Mouse (Mus musculus) heart, embryonic 15.5 days (tissue): Measurements from ENCODE around the gene Lhb. TPM values are rescaled to one million over a fixed set of nuclear protein-coding genes. Genes with fewer than 3 reads are reported as not detected.
A peak's percentile ranks its signal among the peaks of the same experiment; 100 is the strongest.

ENCODE experiments used
- ATAC-seq: fragments of 200-750 bp; cut with Nextera tagmentation; replicated peaks from 2 replicates; pipeline ENCODE4 v1.8.0; 2017; ENCODE audit warnings: low read depth, moderate TSS enrichment; ENCODE audit not compliant: insufficient number of reproducible peaks, insufficient read depth, low FRiP score
- H3K27ac ChIP-seq: fragments of 300-500 bp; sonication (generic); 2 replicates; pipeline ENCODE4 v1.5.1; 2015; ENCODE audit warnings: mild to moderate bottlenecking, inconsistent platforms
- H3K27me3 ChIP-seq: fragments of 300-500 bp; sonication (generic); 2 replicates; pipeline ENCODE4 v1.6.1; 2015; ENCODE audit warnings: inconsistent platforms
- H3K36me3 ChIP-seq: fragments of 300-500 bp; sonication (generic); 2 replicates; pipeline ENCODE4 v1.6.1; 2015; ENCODE audit warnings: mild to moderate bottlenecking, inconsistent platforms
- H3K4me1 ChIP-seq: fragments of 300-500 bp; sonication (generic); replicated peaks from 2 replicates; pipeline ENCODE4 v1.6.1; 2015; ENCODE audit warnings: inconsistent platforms
- H3K4me2 ChIP-seq: fragments of 300-500 bp; sonication (generic); 2 replicates; pipeline ENCODE4 v1.6.1; 2015; ENCODE audit warnings: inconsistent platforms, mild to moderate bottlenecking, moderate library complexity
- H3K4me3 ChIP-seq: fragments of 300-500 bp; sonication (generic); 2 replicates; pipeline ENCODE4 v1.5.1; 2015; ENCODE audit warnings: mild to moderate bottlenecking, inconsistent platforms
- H3K9ac ChIP-seq: fragments of 300-500 bp; sonication (generic); 2 replicates; pipeline ENCODE4 v1.6.1; 2015; ENCODE audit warnings: mild to moderate bottlenecking, inconsistent platforms
- H3K9me3 ChIP-seq: fragments of 300-500 bp; sonication (generic); replicated peaks from 2 replicates; pipeline ENCODE4 v1.6.1; 2016; ENCODE audit warnings: inconsistent platforms
- WGBS: fragments of 180-500 bp; shearing (Covaris S2); methylation state at CpG from one replicate; pipeline ENCODE4 v1.1.7; 2015; ENCODE audit warnings: mixed read lengths; 5-methylcytosine and 5-hydroxymethylcytosine counted together
- polyA plus RNA-seq: library from polyadenylated mRNA; unstranded; fragments of >200 nt; fragmentation: Nextera tagmentation; extraction: Ambion mirVana; gene quantifications from 2 replicates; pipeline ENCODE4 v1.2.1, GENCODE M21; 2015

The Lhb gene
- polyA plus RNA-seq, 1 experiment from 2014 or later: not detected

DNA sequence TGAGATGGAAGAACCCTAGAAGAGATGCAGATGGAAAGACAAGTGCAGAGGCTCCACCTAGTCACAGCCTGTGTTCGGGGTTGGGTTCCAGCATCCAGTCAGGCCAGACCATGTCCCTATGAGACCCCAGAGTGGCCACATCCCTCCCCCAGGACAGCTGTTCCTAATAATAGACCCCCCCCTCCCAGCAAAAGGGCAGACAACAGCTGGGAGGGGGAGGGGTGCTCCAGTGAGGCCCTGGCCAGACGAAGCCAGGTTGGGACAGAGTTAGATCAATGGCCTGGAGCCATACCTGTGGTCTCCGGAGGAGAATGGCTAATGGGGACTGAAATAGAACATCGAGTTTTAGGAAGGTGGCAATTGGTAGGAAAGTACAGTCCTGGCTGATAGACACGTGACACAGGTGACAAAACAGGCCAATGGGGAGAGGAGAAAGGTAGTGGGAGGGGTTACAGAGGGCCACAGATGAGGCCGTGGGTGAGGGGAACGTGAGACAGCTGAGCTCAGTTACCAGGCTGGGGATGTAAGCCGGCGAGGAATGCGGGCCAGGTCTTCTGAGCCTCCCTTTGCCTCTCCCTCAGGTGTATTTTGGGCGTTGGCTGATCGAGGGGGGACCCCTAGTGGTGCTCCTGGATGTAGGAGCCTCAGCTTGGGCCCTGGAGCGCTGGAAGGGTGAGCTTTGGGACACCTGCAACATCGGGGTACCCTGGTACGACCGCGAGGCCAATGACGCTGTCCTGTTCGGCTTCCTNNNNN, 17.1 kb downstream of the Lhb start, which contains the start of gene Ruvbl2:
Ruvbl2 (minus strand) TSS at position 576 of the 756 bp plus-strand sequence.
- Histone ChIP-seq H3K4me2 (peak within 1 kb of the TSS; percentile 2; the same call in 1 of the 2 replicates), H3K9me3 (no peaks in the 10 kb centered on the region), H3K27me3 (no peaks in the 10 kb centered on the region), H3K9ac (no peak within 1 kb of the TSS), H3K4me3 (no peak within 1 kb of the TSS; the same call in 1 of the 2 replicates), H3K4me1 (peaks cover 42% of the 10 kb centered on the region), H3K36me3 (peaks cover 31% of the 10 kb centered on the region), H3K27ac (no peak within 1 kb of the TSS)
- WGBS: 30% methylated on average over 19 of the region's 19 CpGs
- no peak for ATAC-seq

DNA sequence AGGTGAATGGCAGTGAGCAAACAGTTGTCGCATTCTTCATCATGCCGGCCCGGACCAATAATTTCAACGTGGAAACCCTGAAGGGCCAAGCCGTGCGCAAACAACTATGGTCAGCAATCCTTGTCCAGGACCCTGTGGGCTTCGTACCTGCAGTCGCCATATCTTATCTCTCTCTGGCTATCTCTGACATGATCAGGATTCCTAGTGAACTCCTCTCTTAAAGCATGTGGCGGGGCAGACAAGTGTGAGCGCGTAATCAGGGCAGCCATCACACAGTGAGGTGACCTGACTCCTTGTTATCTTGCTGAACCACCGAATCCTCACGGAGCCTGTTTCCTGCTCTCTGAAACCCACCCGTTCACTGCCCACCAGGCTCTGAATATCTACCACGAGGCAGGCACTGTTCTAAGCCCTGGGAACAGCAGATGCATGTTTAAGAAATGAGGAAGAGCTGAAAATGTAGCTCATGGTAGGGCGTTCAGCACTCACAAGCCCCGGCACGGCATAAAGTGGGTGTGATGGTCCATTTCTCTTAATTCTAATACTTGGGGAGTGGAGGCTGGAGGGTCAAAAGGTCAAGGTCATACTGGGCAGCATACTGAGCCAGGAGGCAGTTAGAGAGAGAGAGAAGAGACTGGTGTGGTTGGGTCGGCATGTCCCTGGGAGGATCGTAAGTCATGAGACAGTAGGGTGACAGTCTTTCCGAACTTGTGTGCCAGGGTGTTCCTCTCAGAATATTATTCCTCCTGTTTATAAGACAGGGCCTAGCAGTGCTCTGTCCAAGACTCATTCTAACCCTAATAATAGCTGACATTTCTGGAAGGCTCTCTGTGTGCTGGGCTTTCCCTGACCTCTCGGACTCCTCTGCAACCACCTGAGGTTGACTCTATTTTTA, 23.2 kb downstream of the Lhb start:
- Histone ChIP-seq H3K9me3 (no peaks in the 10 kb centered on the region), H3K36me3 (peaks cover 79% of the 10 kb centered on the region), H3K27ac (no peak overlapping the region), H3K4me3 (no peak overlapping the region), H3K4me1 (peaks cover 7% of the 10 kb centered on the region; the same call in 1 of the 2 replicates), H3K9ac (no peak overlapping the region), H3K4me2 (no peak overlapping the region), H3K27me3 (no peaks in the 10 kb centered on the region)
- WGBS: 74% methylated on average over 22 of the region's 22 CpGs
- ATAC-seq: no peak

DNA sequence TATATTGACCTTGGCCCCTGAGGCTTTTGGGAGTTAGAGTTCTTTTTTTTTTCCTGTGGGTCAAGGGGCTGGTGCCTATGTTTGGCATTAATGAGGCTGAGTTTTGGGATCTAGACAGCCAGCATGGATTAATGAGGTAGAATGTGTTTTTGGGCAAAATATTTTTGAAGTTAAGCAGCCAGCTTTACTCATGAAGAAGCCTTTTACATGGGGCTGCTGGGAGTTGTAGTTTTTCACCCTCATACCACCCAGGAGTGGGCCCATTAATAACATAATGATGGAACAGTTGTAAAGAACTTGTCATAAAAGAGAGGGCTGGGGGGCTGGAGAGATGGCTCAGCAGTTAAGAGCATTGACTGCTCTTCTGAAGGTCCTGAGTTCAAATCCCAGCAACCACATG, 26.0 kb downstream of the Lhb start:
- no peak for ATAC-seq
- peaks cover 7% of the 10 kb centered on the region; the same call in 1 of the 2 replicates for H3K4me1 ChIP-seq
- H3K4me3 ChIP-seq: no peak overlapping the region
- peaks cover 70% of the 10 kb centered on the region for H3K36me3 ChIP-seq
- H3K27me3 ChIP-seq: no peaks in the 10 kb centered on the region
- H3K27ac ChIP-seq: no peak overlapping the region
- no peaks in the 10 kb centered on the region for H3K9me3 ChIP-seq
- no peak overlapping the region for H3K4me2 ChIP-seq
- H3K9ac ChIP-seq: no peak overlapping the region

DNA sequence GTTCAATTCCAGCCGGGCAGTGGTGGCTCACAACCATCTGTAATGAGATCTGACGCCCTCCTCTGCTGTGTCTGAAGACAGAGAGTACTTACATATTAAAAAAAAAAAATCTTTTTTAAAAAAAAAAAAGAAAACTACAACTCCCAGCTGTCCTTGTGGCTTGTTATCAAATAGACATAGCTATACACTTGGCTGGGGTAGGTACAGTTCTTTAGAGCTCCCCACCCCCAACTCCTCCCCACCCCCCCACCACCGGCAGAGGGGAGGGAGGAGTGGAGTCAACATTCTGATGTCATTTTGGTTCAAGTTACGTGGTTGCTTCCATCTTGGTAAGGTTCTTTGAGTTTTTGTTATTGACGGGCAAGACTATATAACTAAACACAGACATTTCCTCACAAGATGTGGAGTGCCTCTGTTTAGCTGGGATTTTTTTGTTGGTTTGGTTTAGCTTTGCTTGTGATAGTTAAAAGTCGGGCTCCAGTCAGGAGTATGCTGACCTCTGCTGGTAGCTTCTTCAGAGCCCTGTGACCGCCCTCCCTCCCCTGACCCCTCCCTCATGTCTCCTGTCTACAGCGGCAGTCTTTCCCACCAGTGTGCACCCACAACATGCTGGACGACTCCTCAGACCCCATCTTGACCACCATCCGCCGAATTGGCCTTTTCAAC, 26.8 kb downstream of the Lhb start:
- H3K36me3 ChIP-seq: peaks cover 73% of the 10 kb centered on the region
- WGBS: 27% methylated on average over 11 of the region's 11 CpGs
- H3K27me3 ChIP-seq: no peaks in the 10 kb centered on the region
- no peak overlapping the region; the same call in 1 of the 2 replicates for H3K9ac ChIP-seq
- peaks cover 7% of the 10 kb centered on the region; the same call in 1 of the 2 replicates for H3K4me1 ChIP-seq
- H3K4me3 ChIP-seq: no peak overlapping the region
- H3K9me3 ChIP-seq: no peaks in the 10 kb centered on the region
- ATAC-seq: 0 out of 2 replicates have a peak, but pooled peaks have one; percentile 21
- no peak overlapping the region for H3K4me2 ChIP-seq
- H3K27ac ChIP-seq: no peak overlapping the region

DNA sequence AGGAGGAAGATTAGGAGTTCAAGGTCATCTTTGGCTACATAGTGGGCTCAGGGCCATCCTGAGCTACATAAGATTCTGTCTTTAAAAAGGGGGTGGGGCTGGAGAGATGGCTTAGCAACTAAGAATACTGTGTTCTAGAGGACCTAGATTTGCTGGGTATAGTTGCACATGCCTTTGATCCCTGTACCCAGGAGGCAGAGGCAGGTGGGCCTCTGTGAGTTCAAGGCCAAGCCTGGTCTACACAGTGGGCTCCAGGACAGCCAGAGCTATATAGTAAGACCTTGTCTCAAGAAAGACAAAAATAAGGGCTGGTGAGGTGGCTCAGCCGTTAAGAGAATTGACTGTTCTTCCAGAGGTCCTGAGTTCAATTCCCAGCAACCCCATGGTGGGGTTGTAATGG, 29.4 kb downstream of the Lhb start:
- WGBS: 86% methylated on average over 1 of the region's 1 CpGs
- Histone ChIP-seq H3K4me1 (peaks cover 7% of the 10 kb centered on the region; the same call in 1 of the 2 replicates), H3K4me3 (no peak overlapping the region), H3K27ac (no peak overlapping the region), H3K4me2 (no peak overlapping the region), H3K27me3 (no peaks in the 10 kb centered on the region), H3K9ac (no peak overlapping the region), H3K36me3 (peaks cover 70% of the 10 kb centered on the region), H3K9me3 (no peaks in the 10 kb centered on the region)
- no peak for ATAC-seq

DNA sequence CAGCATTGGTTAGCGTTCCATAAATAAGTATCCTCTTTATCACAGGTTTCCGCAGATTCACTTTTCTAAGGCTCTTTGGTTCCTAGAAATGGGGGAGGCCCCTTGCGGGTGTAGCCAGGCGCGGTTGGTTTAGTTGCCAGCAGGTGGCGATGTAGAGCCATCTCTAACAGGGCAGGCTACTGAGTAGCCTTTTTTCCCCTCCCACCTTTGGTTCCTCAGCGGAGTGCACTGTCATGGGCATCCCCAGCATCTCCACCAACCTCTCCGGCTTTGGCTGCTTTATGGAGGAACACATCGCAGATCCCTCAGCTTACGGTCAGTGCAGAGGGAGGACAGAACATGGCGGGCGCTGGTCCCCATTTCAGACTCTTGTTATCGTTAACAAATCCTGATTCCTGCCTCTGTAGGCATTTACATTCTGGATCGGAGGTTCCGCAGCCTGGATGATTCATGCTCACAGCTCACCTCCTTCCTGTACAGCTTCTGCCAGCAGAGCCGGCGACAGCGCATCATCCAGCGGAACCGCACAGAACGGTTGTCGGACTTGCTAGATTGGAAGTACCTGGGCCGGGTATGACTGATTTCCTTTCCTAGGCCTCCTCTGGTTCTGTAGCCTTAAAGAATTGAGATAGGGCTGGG, 30.8 kb downstream of the Lhb start:
- Histone ChIP-seq H3K4me2 (no peak overlapping the region), H3K4me1 (peaks cover 13% of the 10 kb centered on the region), H3K27me3 (no peaks in the 10 kb centered on the region), H3K36me3 (peaks cover 63% of the 10 kb centered on the region), H3K9me3 (no peaks in the 10 kb centered on the region), H3K4me3 (no peak overlapping the region), H3K27ac (no peak overlapping the region), H3K9ac (no peak overlapping the region)
- ATAC-seq: peak; percentile 37; the same call in 1 of the 2 replicates
- WGBS: 56% methylated on average over 23 of the region's 23 CpGs

DNA sequence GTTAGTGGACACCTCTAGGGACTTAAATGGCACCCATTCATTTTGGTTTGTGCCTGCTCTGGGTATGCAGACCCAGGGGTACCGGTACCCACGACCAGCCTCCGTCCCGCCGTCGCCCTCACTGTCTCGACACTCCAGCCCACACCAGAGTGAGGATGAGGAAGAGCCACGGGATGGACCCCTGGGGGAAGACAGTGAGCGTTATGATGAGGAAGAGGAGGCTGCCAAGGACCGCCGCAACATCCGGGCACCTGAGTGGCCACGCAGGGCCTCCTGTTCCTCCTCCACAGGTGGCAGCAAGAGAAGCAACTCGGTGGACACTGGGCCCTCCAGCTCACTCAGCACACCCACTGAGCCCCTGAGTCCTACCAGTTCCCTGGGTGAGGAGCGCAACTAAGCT, 34.4 kb downstream of the Lhb start:
- Histone ChIP-seq H3K4me1 (peaks cover 27% of the 10 kb centered on the region), H3K9me3 (no peaks in the 10 kb centered on the region), H3K4me2 (no peak overlapping the region), H3K9ac (no peak overlapping the region), H3K36me3 (peaks cover 56% of the 10 kb centered on the region), H3K27ac (no peak overlapping the region), H3K27me3 (no peaks in the 10 kb centered on the region), H3K4me3 (no peak overlapping the region)
- WGBS: 90% methylated on average over 15 of the region's 15 CpGs
- ATAC-seq: no peak

DNA sequence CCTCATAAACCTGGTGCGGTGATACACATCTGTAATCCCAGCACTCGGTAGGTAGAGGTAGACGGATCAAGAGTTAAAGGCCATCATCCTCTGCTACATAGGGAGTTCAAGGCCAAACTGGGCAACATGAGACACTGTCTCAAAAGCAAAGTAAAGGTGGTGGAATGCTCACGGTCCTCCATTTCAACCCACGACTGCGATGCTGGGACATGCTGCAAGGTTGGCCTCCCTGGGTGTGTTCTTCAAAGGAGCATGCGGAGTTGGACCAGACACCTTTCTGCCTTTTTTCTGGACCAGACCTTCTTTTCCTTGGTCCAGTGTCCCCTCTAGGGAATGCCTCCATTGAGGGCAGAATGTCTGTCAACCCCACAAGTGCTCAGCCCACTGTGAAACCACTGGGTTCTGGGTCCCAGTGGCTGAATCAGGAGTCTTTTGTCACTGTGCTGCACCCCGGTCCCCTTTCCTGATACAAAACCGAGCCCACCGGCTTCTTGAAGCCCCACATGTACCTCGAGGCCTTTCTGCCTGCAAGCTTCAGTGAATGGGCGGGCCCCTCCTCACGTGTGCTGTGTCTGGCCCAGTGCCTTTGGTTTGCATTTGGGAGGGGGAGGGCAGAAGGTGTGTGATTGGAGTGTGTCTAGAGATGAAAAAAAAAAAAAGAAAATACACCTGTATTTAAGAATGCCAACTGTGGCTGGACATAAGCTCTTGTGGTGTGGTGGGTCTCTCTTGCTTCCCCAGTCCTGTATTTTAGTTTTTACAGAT, 35.5 kb downstream of the Lhb start:
- H3K27me3 ChIP-seq: no peaks in the 10 kb centered on the region
- ATAC-seq: no peak
- no peak overlapping the region for H3K4me2 ChIP-seq
- peaks cover 38% of the 10 kb centered on the region for H3K4me1 ChIP-seq
- WGBS: 68% methylated on average over 13 of the region's 13 CpGs
- H3K9ac ChIP-seq: no peak overlapping the region
- no peak overlapping the region for H3K27ac ChIP-seq
- H3K4me3 ChIP-seq: no peak overlapping the region
- no peaks in the 10 kb centered on the region for H3K9me3 ChIP-seq
- H3K36me3 ChIP-seq: peaks cover 50% of the 10 kb centered on the region

DNA sequence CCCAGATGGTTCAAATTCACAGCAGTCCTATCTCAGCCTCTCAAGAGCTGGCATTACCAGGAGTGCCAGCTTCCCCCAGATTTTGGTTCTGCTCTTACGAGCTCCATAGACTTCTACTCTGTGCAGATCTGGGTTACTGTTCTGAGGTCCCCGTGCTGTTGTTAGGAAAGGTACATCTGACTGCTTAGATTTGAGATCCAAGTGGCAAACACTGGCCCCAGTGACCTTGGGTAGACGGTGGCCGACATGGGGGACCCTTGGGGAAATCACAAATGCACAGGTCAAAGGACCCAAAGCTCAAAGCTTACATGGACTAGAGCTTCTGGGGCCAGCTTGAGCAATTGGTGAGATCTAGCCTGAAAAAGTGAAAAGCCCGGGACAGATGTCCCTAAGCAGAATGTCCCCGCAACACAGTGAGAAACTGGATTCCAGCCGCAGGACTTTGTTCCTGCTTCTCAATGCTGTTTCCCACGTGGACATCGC, 36.1 kb downstream of the Lhb start:
- Histone ChIP-seq H3K27ac (peak overlapping the region; percentile 59), H3K4me2 (peak overlapping the region; percentile 76), H3K36me3 (peaks cover 49% of the 10 kb centered on the region), H3K9me3 (no peaks in the 10 kb centered on the region), H3K9ac (0 out of 2 replicates have a peak overlapping the region, but pooled peaks have one; percentile 76), H3K4me1 (peaks cover 43% of the 10 kb centered on the region), H3K4me3 (no peak overlapping the region), H3K27me3 (no peaks in the 10 kb centered on the region)
- no peak for ATAC-seq
- WGBS: 41% methylated on average over 9 of the region's 9 CpGs
